Mouse (Mus musculus) stomach, postnatal 0 days (tissue): ENCODE measurements around the gene Cpd. TPM values are rescaled to one million over a fixed set of nuclear protein-coding genes. Genes with fewer than 3 reads are reported as not detected.

Experiments
- ATAC-seq: fragments of 200-750 bp; cut with Nextera tagmentation; 2 replicates; pipeline ENCODE4 v1.8.0; 2017; ENCODE audit not compliant: low FRiP score, low TSS enrichment
- DNase-seq: peaks from one replicate; pipeline ENCODE4 v3.0.0-alpha.2; 2016; ENCODE audit warnings: low spot score
- H3K27ac ChIP-seq: fragments of 300-500 bp; sonication (generic); replicated peaks from 2 replicates; pipeline ENCODE4 v1.5.1; 2014; ENCODE audit warnings: mild to moderate bottlenecking, control low read depth
- H3K27me3 ChIP-seq: fragments of 300-500 bp; sonication (generic); 2 replicates; pipeline ENCODE4 v1.6.1; 2014; ENCODE audit warnings: low read length; ENCODE audit not compliant: control insufficient read depth, insufficient read depth
- H3K36me3 ChIP-seq: fragments of 300-500 bp; sonication (generic); 2 replicates; pipeline ENCODE4 v1.6.1; 2014; ENCODE audit warnings: low read length, mixed read lengths; ENCODE audit not compliant: control insufficient read depth, insufficient read depth
- H3K4me1 ChIP-seq: fragments of 300-500 bp; sonication (generic); replicated peaks from 2 replicates; pipeline ENCODE4 v1.6.1; 2014; ENCODE audit warnings: antibody characterized with exemption; ENCODE audit not compliant: control insufficient read depth, insufficient read depth
- H3K4me2 ChIP-seq: fragments of 300-500 bp; sonication (generic); replicated peaks from 2 replicates; pipeline ENCODE4 v1.6.1; 2014; ENCODE audit warnings: low read depth, mild to moderate bottlenecking, control low read depth, moderate library complexity
- H3K4me3 ChIP-seq: fragments of 300-500 bp; sonication (generic); 2 replicates; pipeline ENCODE4 v1.5.1; 2014; ENCODE audit warnings: low read depth, low read length, control low read depth
- H3K9ac ChIP-seq: fragments of 300-500 bp; sonication (generic); 2 replicates; pipeline ENCODE4 v1.6.1; 2014; ENCODE audit warnings: mild to moderate bottlenecking, low read length, control low read depth, mixed read lengths
- H3K9me3 ChIP-seq: fragments of 300-500 bp; sonication (generic); 2 replicates; pipeline ENCODE4 v1.6.1; 2016; ENCODE audit warnings: low read length; ENCODE audit not compliant: control insufficient read depth
- CTCF ChIP-seq: IDR thresholded peaks from 2 replicates; pipeline ENCODE4 v1.5.1; 2016; ENCODE audit warnings: antibody characterized with exemption, low read depth, mild to moderate bottlenecking, moderate library complexity
- EP300 ChIP-seq: optimal IDR thresholded peaks from 2 replicates; pipeline ENCODE3; 2016; ENCODE audit warnings: antibody characterized with exemption
- whole genome bisulfite sequencing: fragments of 180-500 bp; shearing (Covaris S2); extraction: QIAGEN DNeasy Blood & Tissue Kit; methylation state at CpG from one replicate; pipeline ENCODE4 v1.1.7; 2014; 5-methylcytosine and 5-hydroxymethylcytosine counted together
- polyA plus RNA-seq: library from polyadenylated mRNA; unstranded; fragments of >200 nt; fragmentation: Nextera tagmentation; extraction: Ambion mirVana; gene quantifications from 2 replicates; pipeline ENCODE4 v1.2.1, GENCODE M21; 2015

Gene Cpd
- polyA plus RNA-seq, 1 experiment from 2014 or later, result 15.9 TPM

DNA sequence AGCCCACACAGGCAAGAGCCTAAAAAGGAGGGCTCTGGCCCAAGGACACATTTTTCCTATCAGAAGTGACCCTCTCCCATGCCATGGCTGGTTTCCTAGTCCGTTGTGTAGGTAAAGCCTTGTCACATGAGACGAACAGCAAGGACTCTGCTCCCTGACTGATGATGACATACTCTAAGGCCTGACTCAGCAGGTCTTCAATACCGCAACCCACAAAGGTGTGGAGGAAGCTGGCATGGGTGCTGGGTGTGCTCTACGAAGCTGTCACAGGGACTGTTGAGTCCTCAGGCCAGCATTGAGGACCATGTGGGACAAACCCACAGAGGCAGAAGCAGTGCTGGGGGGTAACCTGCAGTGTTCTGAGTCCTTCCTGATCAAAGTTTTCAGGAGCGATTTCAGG lies 76.3 kb downstream of the Cpd start:
- H3K27ac ChIP-seq, result no peak overlapping the region
- no peak overlapping the region for H3K4me3 ChIP-seq
- H3K36me3 ChIP-seq, result no peaks in the 10 kb centered on the region
- no peak overlapping the region for H3K4me2 ChIP-seq
- TF ChIP-seq CTCF (no peak), EP300 (no peak)
- DNase-seq (no peak), ATAC-seq (peak; percentile 51; the same call in 1 of the 2 replicates)
- 80% methylated on average over 5 of the region's 5 CpGs for WGBS
- no peak overlapping the region for H3K9ac ChIP-seq
- H3K27me3 ChIP-seq, result no peaks in the 10 kb centered on the region
- H3K4me1 ChIP-seq, result no peaks in the 10 kb centered on the region
- H3K9me3 ChIP-seq, result no peaks in the 10 kb centered on the region

DNA sequence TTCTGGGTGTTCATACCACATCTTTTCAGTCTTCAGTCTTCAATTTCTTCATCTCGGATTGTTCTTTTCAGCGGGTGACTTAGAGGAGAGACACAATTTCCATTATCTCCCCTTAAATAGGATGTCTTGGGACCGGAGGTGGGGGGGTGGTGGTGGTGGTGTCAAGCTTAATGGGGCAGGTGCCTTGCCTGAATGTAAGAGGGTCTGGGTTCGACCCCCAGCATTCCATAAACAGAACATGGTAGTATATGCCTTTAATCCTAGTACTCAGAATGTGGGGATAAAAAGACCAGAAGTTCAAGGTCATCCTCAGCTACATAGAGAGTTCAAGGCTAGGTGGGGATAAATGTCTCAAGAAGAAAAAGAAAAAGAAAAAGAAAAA lies 83.1 kb downstream of the Cpd start:
- WGBS, result 17% methylated on average over 4 of the region's 4 CpGs
- DNase-seq, result no peak
- no peaks in the 10 kb centered on the region for H3K9me3 ChIP-seq

GRCm38 (mm10) chr11:76763053-76763740 lies 83.6 kb downstream of the Cpd start, which contains the start of gene Gosr1:
Gene Gosr1, minus strand, starts transcription at chr11:76763579.
- H3K9me3 ChIP-seq, result no peaks in the 10 kb centered on the region
- H3K4me1 ChIP-seq, result no peaks in the 10 kb centered on the region
- DNase-seq (peak; percentile 93), ATAC-seq (peak; percentile 99)
- H3K9ac ChIP-seq, result peak within 1 kb of the TSS; percentile 97
- peak within 1 kb of the TSS; percentile 88 for H3K27ac ChIP-seq
- H3K4me3 ChIP-seq, result peak within 1 kb of the TSS; percentile 90
- peak within 1 kb of the TSS; percentile 77 for H3K4me2 ChIP-seq
- WGBS, result under 1% methylated on average over 28 of the region's 28 CpGs
- H3K36me3 ChIP-seq, result peaks cover 12% of the 10 kb centered on the region; the same call in 1 of the 2 replicates
- no peak for TF ChIP-seq EP300
- TF ChIP-seq CTCF, result peak; percentile 98
- no peaks in the 10 kb centered on the region for H3K27me3 ChIP-seq

More for the DNA sequence above, 83.1 kb downstream of the Cpd start:
- no peak for ATAC-seq
- 0 out of 2 replicates have a peak overlapping the region, but pooled peaks have one; percentile 2 for H3K9ac ChIP-seq
- no peaks in the 10 kb centered on the region for H3K27me3 ChIP-seq
- H3K36me3 ChIP-seq, result 0 out of 2 replicates have a peak, but pooled peaks cover 8% of the 10 kb centered on the region
- peak overlapping the region; percentile 90; the same call in 1 of the 2 replicates for H3K4me3 ChIP-seq
- TF ChIP-seq EP300 (no peak), CTCF (no peak)
- peak overlapping the region; percentile 31; the same call in 1 of the 2 replicates for H3K4me2 ChIP-seq
- no peaks in the 10 kb centered on the region for H3K4me1 ChIP-seq
- no peak overlapping the region for H3K27ac ChIP-seq

GRCm38 (mm10) chr11:76752276-76752675 lies 94.5 kb downstream of the Cpd start:
- no peak for ATAC-seq
- TF ChIP-seq EP300 (no peak), CTCF (no peak)
- 91% methylated on average over 3 of the region's 3 CpGs for WGBS
- Histone ChIP-seq H3K4me2 (no peak overlapping the region), H3K9me3 (no peaks in the 10 kb centered on the region), H3K9ac (no peak overlapping the region), H3K27me3 (no peaks in the 10 kb centered on the region), H3K4me1 (no peaks in the 10 kb centered on the region), H3K27ac (no peak overlapping the region), H3K36me3 (peaks cover 27% of the 10 kb centered on the region), H3K4me3 (no peak overlapping the region)
- DNase-seq, result no peak

GRCm38 (mm10) chr11:76748819-76749218 lies 98.0 kb downstream of the Cpd start:
- WGBS, result 84% methylated on average over 9 of the region's 9 CpGs
- ATAC-seq, result no peak
- Histone ChIP-seq H3K4me3 (no peak overlapping the region), H3K9ac (no peak overlapping the region), H3K27me3 (no peaks in the 10 kb centered on the region), H3K36me3 (peaks cover 33% of the 10 kb centered on the region), H3K4me1 (no peaks in the 10 kb centered on the region), H3K9me3 (no peaks in the 10 kb centered on the region), H3K27ac (no peak overlapping the region), H3K4me2 (no peak overlapping the region)
- TF ChIP-seq EP300 (no peak), CTCF (no peak)
- no peak for DNase-seq

GRCm38 (mm10) chr11:76745921-76746320 lies 100.9 kb downstream of the Cpd start:
- ATAC-seq (no peak), DNase-seq (no peak)
- no peaks in the 10 kb centered on the region for H3K27me3 ChIP-seq
- H3K4me3 ChIP-seq, result no peak overlapping the region
- no peaks in the 10 kb centered on the region for H3K9me3 ChIP-seq
- H3K27ac ChIP-seq, result no peak overlapping the region
- WGBS, result 93% methylated on average over 1 of the region's 1 CpGs
- no peak overlapping the region for H3K4me2 ChIP-seq
- peaks cover 32% of the 10 kb centered on the region for H3K36me3 ChIP-seq
- no peaks in the 10 kb centered on the region for H3K4me1 ChIP-seq
- H3K9ac ChIP-seq, result no peak overlapping the region
- no peak for TF ChIP-seq CTCF
- TF ChIP-seq EP300, result no peak
